Mouse (Mus musculus) stomach, postnatal 0 days (tissue): Measurements from ENCODE around the gene Tmem263.

Source experiments
- CTCF ChIP-seq: IDR thresholded peaks from 2 replicates; pipeline ENCODE4 v1.5.1; 2016; ENCODE audit warnings: antibody characterized with exemption, low read depth, mild to moderate bottlenecking, moderate library complexity
- EP300 ChIP-seq: optimal IDR thresholded peaks from 2 replicates; pipeline ENCODE3; 2016; ENCODE audit warnings: antibody characterized with exemption

DNA sequence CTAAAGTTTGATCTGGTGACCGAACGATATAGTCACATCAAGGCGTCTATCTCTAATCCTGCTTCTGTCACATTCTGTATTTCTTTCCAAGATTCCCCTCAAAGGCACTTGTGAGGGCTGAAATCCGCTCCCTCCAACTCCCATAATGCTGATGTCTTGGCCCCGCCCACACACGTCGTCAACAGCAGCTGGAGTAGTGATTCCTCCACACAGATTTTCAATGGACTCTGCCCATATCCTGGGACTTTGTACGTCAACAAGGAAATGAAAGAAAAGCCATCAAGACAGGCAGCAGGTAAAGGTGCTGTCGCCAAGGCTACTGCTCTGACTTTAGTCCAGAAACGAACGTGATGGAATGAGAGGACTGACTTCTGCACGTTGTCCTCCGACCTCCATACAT lies 22.8 kb downstream of the Tmem263 start:
- TF ChIP-seq CTCF (no peak), EP300 (no peak)
